Comparison of ENCODE assay signal across 21 mouse cellular contexts in genomic region chr6:82111540-82111939, GRCm38 (mm10).
DNase-seq lines count a peak whose midpoint lies in the region; ATAC-seq and TF ChIP-seq lines count a peak whose summit lies in the region.
"Had no signal": no experiment of that assay in that cellular context is flagged by ENCODE, and none has a peak within 500 bp of the region (broad histone marks: within the 10 kb centered on the region; RNA-seq: fewer than 3 reads in every experiment).

No protein-coding gene starts in this region.

- WGBS in stomach, embryonic 14.5 days = 67% methylated on average over 3 of the region's 3 CpGs
- WGBS in stomach, postnatal 0 days = 79% methylated on average over 3 of the region's 3 CpGs
- WGBS in forebrain, embryonic 15.5 days = 84% methylated on average over 3 of the region's 3 CpGs

- H3K9ac ChIP-seq in stomach, embryonic 14.5 days (replicated peaks; ENCODE audit: low read depth, low read length) = no peak overlapping the region
- no peak overlapping the region for H3K9ac ChIP-seq in stomach, postnatal 0 days (ENCODE audit: low read length)
- no peak overlapping the region for H3K9ac ChIP-seq in forebrain, embryonic 15.5 days (replicated peaks)
- H3K9ac ChIP-seq: hindbrain, embryonic 15.5 days; intestine, embryonic 15.5 days; liver, embryonic 12.5 days; neural tube, embryonic 15.5 days had no signal

- TF ChIP-seq EP300 in stomach, postnatal 0 days (optimal IDR thresholded peaks at IDR 0.05) = no peak

- no peak for ATAC-seq in stomach, embryonic 14.5 days (ENCODE audit: insufficient number of reproducible peaks, insufficient read depth, low FRiP score, low read depth)
- no peak for ATAC-seq in stomach, postnatal 0 days (ENCODE audit: low FRiP score, low TSS enrichment)
- ATAC-seq in forebrain, embryonic 15.5 days (replicated peaks) = no peak
- ATAC-seq: liver, embryonic 12.5 days; midbrain, embryonic 16.5 days had no signal

- no peaks in the 10 kb centered on the region for H3K9me3 ChIP-seq in stomach, embryonic 14.5 days (ENCODE audit: control insufficient read depth, low read depth, low read length)
- H3K9me3 ChIP-seq in stomach, postnatal 0 days (ENCODE audit: control insufficient read depth, low read length) = no peaks in the 10 kb centered on the region
- no peaks in the 10 kb centered on the region for H3K9me3 ChIP-seq in forebrain, embryonic 15.5 days
- H3K9me3 ChIP-seq: hindbrain, embryonic 15.5 days; intestine, embryonic 15.5 days; liver, embryonic 12.5 days; neural tube, embryonic 15.5 days had no signal

- H3K4me3 ChIP-seq in stomach, embryonic 14.5 days (ENCODE audit: low read depth, low read length) = no peak overlapping the region
- no peak overlapping the region for H3K4me3 ChIP-seq in stomach, postnatal 0 days (ENCODE audit: low read depth, low read length)
- no peak overlapping the region for H3K4me3 ChIP-seq in forebrain, embryonic 15.5 days
- H3K4me3 ChIP-seq: hindbrain, embryonic 15.5 days; intestine, embryonic 15.5 days; layer of hippocampus, adult 2 months; liver, embryonic 12.5 days; neural tube, embryonic 15.5 days had no signal

- no peaks in the 10 kb centered on the region for H3K36me3 ChIP-seq in stomach, embryonic 14.5 days (ENCODE audit: control insufficient read depth, insufficient read depth, low read length)
- no peaks in the 10 kb centered on the region for H3K36me3 ChIP-seq in stomach, postnatal 0 days (ENCODE audit: control insufficient read depth, insufficient read depth, low read length)
- H3K36me3 ChIP-seq in forebrain, embryonic 15.5 days = no peaks in the 10 kb centered on the region
- H3K36me3 ChIP-seq: hindbrain, embryonic 15.5 days; intestine, embryonic 15.5 days; liver, embryonic 12.5 days; neural tube, embryonic 15.5 days had no signal

- H3K27me3 ChIP-seq in stomach, embryonic 14.5 days (ENCODE audit: control insufficient read depth, insufficient read depth, low read length) = no peaks in the 10 kb centered on the region
- H3K27me3 ChIP-seq in stomach, postnatal 0 days (ENCODE audit: control insufficient read depth, insufficient read depth, low read length) = no peaks in the 10 kb centered on the region
- no peaks in the 10 kb centered on the region for H3K27me3 ChIP-seq in forebrain, embryonic 15.5 days
- H3K27me3 ChIP-seq: hindbrain, embryonic 15.5 days; intestine, embryonic 15.5 days; liver, embryonic 12.5 days; neural tube, embryonic 15.5 days had no signal

- TF ChIP-seq CTCF in stomach, postnatal 0 days (IDR thresholded peaks at IDR 0.05; ENCODE audit: low read depth) = no peak

- peak; percentile 24 for DNase-seq in adrenal gland, postnatal 14 days
- no peak for DNase-seq in adrenal gland, adult 18-20 months (ENCODE audit: low spot score in 2 of 2)
- no peak for DNase-seq in stomach, postnatal 0 days (ENCODE audit: low spot score)
- peak; percentile 70 for DNase-seq in lung, postnatal 25 days (ENCODE audit: low spot score)
- DNase-seq in thymus, postnatal 0 days (ENCODE audit: low spot score) = no peak
- DNase-seq: cerebellum, adult 11-12 months; cerebellum, postnatal 10 days; kidney, postnatal 25 days; right cerebral cortex, adult 18-20 months; right cerebral cortex, postnatal 4 days; thymus, postnatal 14 days had no signal

- peak overlapping the region; percentile 81 for H3K27ac ChIP-seq in stomach, embryonic 14.5 days (ENCODE audit: low read length)
- H3K27ac ChIP-seq in stomach, postnatal 0 days (replicated peaks) = no peak overlapping the region
- H3K27ac ChIP-seq in forebrain, embryonic 15.5 days (replicated peaks) = no peak overlapping the region
- H3K27ac ChIP-seq: hindbrain, embryonic 15.5 days; layer of hippocampus, adult 2 months; liver, embryonic 12.5 days; macrophage; neural tube, embryonic 15.5 days had no signal

- no peak overlapping the region for H3K4me2 ChIP-seq in stomach, embryonic 14.5 days (replicated peaks; ENCODE audit: low read depth, low read length)
- no peak overlapping the region for H3K4me2 ChIP-seq in stomach, postnatal 0 days (replicated peaks; ENCODE audit: low read depth)
- H3K4me2 ChIP-seq in forebrain, embryonic 15.5 days (replicated peaks) = no peak overlapping the region
- H3K4me2 ChIP-seq: heart, embryonic 11.5 days; hindbrain, embryonic 15.5 days; intestine, embryonic 15.5 days; liver, embryonic 12.5 days; neural tube, embryonic 15.5 days had no signal

- peaks cover 14% of the 10 kb centered on the region; the same call in 1 of the 2 replicates for H3K4me1 ChIP-seq in stomach, embryonic 14.5 days (ENCODE audit: control insufficient read depth, insufficient read depth, low read length)
- no peaks in the 10 kb centered on the region for H3K4me1 ChIP-seq in stomach, postnatal 0 days (replicated peaks; ENCODE audit: control insufficient read depth, insufficient read depth)
- no peaks in the 10 kb centered on the region for H3K4me1 ChIP-seq in forebrain, embryonic 15.5 days
- H3K4me1 ChIP-seq: hindbrain, embryonic 15.5 days; intestine, embryonic 15.5 days; liver, embryonic 12.5 days; neural tube, embryonic 15.5 days had no signal

Comparison
In these comparisons a context has a peak if more than half of its experiments do, and no peak if none do; other contexts are left out.
1. DNase-seq: peak in adrenal gland, postnatal 14 days (single experiment) and lung, postnatal 25 days (single experiment); none in adrenal gland, adult 18-20 months (0 of 2), stomach, postnatal 0 days (single experiment) and thymus, postnatal 0 days (single experiment).